14 mouse cellular contexts compared by ENCODE assay signal in genomic region chr3:50044160-50044559, GRCm38 (mm10).
"Had no signal": no experiment of that assay in that cellular context is flagged by ENCODE, and none has a peak within 500 bp of the region (broad histone marks: within the 10 kb centered on the region; RNA-seq: fewer than 3 reads in every experiment).

No protein-coding gene starts in this region.

- H3K9me3 ChIP-seq: midbrain, embryonic 10.5 days; midbrain, embryonic 12.5 days; neural tube, embryonic 13.5 days; neural tube, embryonic 15.5 days; stomach, embryonic 15.5 days had no signal

- H3K4me1 ChIP-seq: midbrain, embryonic 10.5 days; midbrain, embryonic 12.5 days; neural tube, embryonic 13.5 days; neural tube, embryonic 15.5 days; stomach, embryonic 15.5 days had no signal

- DNase-seq: lung, postnatal 10 days; lung, postnatal 4 days; right cerebral cortex, postnatal 14 days; thymus, adult 2 months; thymus, postnatal 25 days; thymus, postnatal 4 days had no signal

- H3K9ac ChIP-seq: lung, embryonic 14.5 days; midbrain, embryonic 12.5 days; neural tube, embryonic 13.5 days; neural tube, embryonic 15.5 days; stomach, embryonic 15.5 days had no signal

- H3K27me3 ChIP-seq: midbrain, embryonic 12.5 days; neural tube, embryonic 13.5 days; neural tube, embryonic 15.5 days; stomach, embryonic 15.5 days had no signal

- H3K36me3 ChIP-seq: midbrain, embryonic 10.5 days; midbrain, embryonic 12.5 days; neural tube, embryonic 13.5 days; neural tube, embryonic 15.5 days; stomach, embryonic 15.5 days had no signal

- H3K4me2 ChIP-seq: lung, embryonic 14.5 days; midbrain, embryonic 12.5 days; neural tube, embryonic 13.5 days; neural tube, embryonic 15.5 days; stomach, embryonic 15.5 days had no signal

- H3K27ac ChIP-seq: midbrain, embryonic 10.5 days; midbrain, embryonic 12.5 days; neural tube, embryonic 13.5 days; neural tube, embryonic 15.5 days; stomach, embryonic 15.5 days; stomach, postnatal 0 days had no signal

- H3K4me3 ChIP-seq: midbrain, embryonic 10.5 days; midbrain, embryonic 12.5 days; myocyte; neural tube, embryonic 13.5 days; neural tube, embryonic 15.5 days; stomach, embryonic 15.5 days had no signal
